Mouse (Mus musculus) splenic B cell, adult 2 months (primary cell): ENCODE measurements around the gene Mrc2.

Experiments used
- DNase-seq: peaks from one replicate; pipeline ENCODE4 v3.0.0-alpha.2; 2011; ENCODE audit warnings: low read depth, low spot score
- H3K27me3 ChIP-seq: 2 replicates; pipeline ENCODE4 v1.6.1; 2012; ENCODE audit warnings: mild to moderate bottlenecking, low read length, moderate library complexity, mixed read lengths; ENCODE audit not compliant: control insufficient read depth, poor library complexity, insufficient read depth, severe bottlenecking
- H3K36me3 ChIP-seq: 2 replicates; pipeline ENCODE4 v1.6.1; 2012; ENCODE audit warnings: mild to moderate bottlenecking, low read length, moderate library complexity, mixed read lengths; ENCODE audit not compliant: control insufficient read depth, poor library complexity, insufficient read depth, severe bottlenecking

The Mrc2 gene

GRCm38 (mm10) chr11:105369526-105370386 is 77.3 kb downstream of the Mrc2 start:
- no peak for DNase-seq
- Histone ChIP-seq H3K36me3 (no peaks in the 10 kb centered on the region), H3K27me3 (no peaks in the 10 kb centered on the region)

- no peaks in the 10 kb centered on the region for H3K36me3 ChIP-seq
- DNase-seq = no peak
- no peaks in the 10 kb centered on the region for H3K27me3 ChIP-seq
Observed at GRCm38 (mm10) chr11:105371818-105372217, 79.4 kb downstream of the Mrc2 start.

GRCm38 (mm10) chr11:105373881-105374280 is 81.4 kb downstream of the Mrc2 start:
- H3K36me3 ChIP-seq = no peaks in the 10 kb centered on the region
- H3K27me3 ChIP-seq = no peaks in the 10 kb centered on the region
- no peak for DNase-seq

GRCm38 (mm10) chr11:105374526-105375175 is 82.2 kb downstream of the Mrc2 start:
- no peaks in the 10 kb centered on the region for H3K27me3 ChIP-seq
- no peak for DNase-seq
- no peaks in the 10 kb centered on the region for H3K36me3 ChIP-seq

GRCm38 (mm10) chr11:105375821-105376235 is 83.4 kb downstream of the Mrc2 start:
- H3K27me3 ChIP-seq = no peaks in the 10 kb centered on the region
- no peaks in the 10 kb centered on the region for H3K36me3 ChIP-seq
- DNase-seq = no peak

- no peaks in the 10 kb centered on the region for H3K27me3 ChIP-seq
- DNase-seq = no peak
- no peaks in the 10 kb centered on the region for H3K36me3 ChIP-seq
Observed at GRCm38 (mm10) chr11:105385266-105385665, 92.8 kb downstream of the Mrc2 start.

DNA sequence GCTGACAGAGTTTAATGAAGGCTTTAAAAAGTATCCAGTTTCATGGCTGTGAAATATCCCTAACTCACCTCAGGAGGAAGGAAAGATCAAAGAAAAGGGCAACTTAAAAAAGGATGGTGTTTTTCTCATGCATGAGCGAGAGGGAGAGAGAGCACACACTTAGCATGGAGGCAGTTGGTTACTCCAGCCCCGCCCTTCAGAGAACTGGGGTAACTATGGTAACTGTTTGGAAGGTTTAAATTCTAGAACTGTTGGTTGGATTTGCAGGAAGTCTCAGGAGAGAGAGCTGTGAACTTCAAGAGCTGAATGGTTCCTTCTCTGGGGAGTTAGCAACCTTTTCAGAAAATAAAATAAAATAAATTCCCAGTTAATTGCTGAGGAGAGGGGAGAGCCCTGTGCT is 96.2 kb downstream of the Mrc2 start:
- H3K27me3 ChIP-seq = no peaks in the 10 kb centered on the region
- DNase-seq = no peak
- H3K36me3 ChIP-seq = no peaks in the 10 kb centered on the region

- DNase-seq = no peak
- no peaks in the 10 kb centered on the region for H3K27me3 ChIP-seq
- no peaks in the 10 kb centered on the region for H3K36me3 ChIP-seq
Observed at GRCm38 (mm10) chr11:105390290-105390689, 97.8 kb downstream of the Mrc2 start.
